Mouse (Mus musculus) lung, embryonic 15.5 days (tissue): ENCODE measurements around the gene Timmdc1. TPM values are rescaled to one million over a fixed set of nuclear protein-coding genes. Genes with fewer than 3 reads are reported as not detected.

Experiments used
- ATAC-seq: fragments of 200-750 bp; cut with Nextera tagmentation; 2 replicates; pipeline ENCODE4 v1.8.0; 2017; ENCODE audit warnings: moderate number of reproducible peaks, borderline replicate concordance; ENCODE audit not compliant: low FRiP score, low TSS enrichment; ENCODE audit errors: extremely low read depth
- H3K27ac ChIP-seq: fragments of 300-500 bp; sonication (generic); 2 replicates; pipeline ENCODE4 v1.5.1; 2015; ENCODE audit warnings: moderate library complexity, mild to moderate bottlenecking, inconsistent platforms
- H3K27me3 ChIP-seq: fragments of 300-500 bp; sonication (generic); 2 replicates; pipeline ENCODE4 v1.6.1; 2015; ENCODE audit warnings: inconsistent platforms
- H3K36me3 ChIP-seq: fragments of 300-500 bp; sonication (generic); 2 replicates; pipeline ENCODE4 v1.6.1; 2015; ENCODE audit warnings: inconsistent platforms
- H3K4me1 ChIP-seq: fragments of 300-500 bp; sonication (generic); 2 replicates; pipeline ENCODE4 v1.6.1; 2015; ENCODE audit warnings: inconsistent platforms
- H3K4me2 ChIP-seq: fragments of 300-500 bp; sonication (generic); 2 replicates; pipeline ENCODE4 v1.6.1; 2015; ENCODE audit warnings: inconsistent platforms, mild to moderate bottlenecking, moderate library complexity
- H3K4me3 ChIP-seq: fragments of 300-500 bp; sonication (generic); 2 replicates; pipeline ENCODE4 v1.5.1; 2015; ENCODE audit warnings: mild to moderate bottlenecking, inconsistent platforms
- H3K9ac ChIP-seq: fragments of 300-500 bp; sonication (generic); 2 replicates; pipeline ENCODE4 v1.6.1; 2015; ENCODE audit warnings: inconsistent platforms
- H3K9me3 ChIP-seq: fragments of 300-500 bp; sonication (generic); 2 replicates; pipeline ENCODE4 v1.6.1; 2016; ENCODE audit warnings: inconsistent platforms
- WGBS: fragments of 180-500 bp; shearing (Covaris S2); methylation state at CpG from one replicate; pipeline ENCODE4 v1.1.7; 2015; 5-methylcytosine and 5-hydroxymethylcytosine counted together
- polyA plus RNA-seq: library from polyadenylated mRNA; unstranded; fragments of >200 nt; fragmentation: Nextera tagmentation; extraction: Ambion mirVana; gene quantifications from 2 replicates; pipeline ENCODE4 v1.2.1, GENCODE M21; 2015

Timmdc1 gene
- 23.4 and 23.5 TPM in 2 replicates for polyA plus RNA-seq

- peaks cover 29% of the 10 kb centered on the region for H3K36me3 ChIP-seq
- H3K9me3 ChIP-seq, result no peaks in the 10 kb centered on the region
- no peaks in the 10 kb centered on the region for H3K27me3 ChIP-seq
- peak within 1 kb of the TSS; percentile 70 for H3K4me3 ChIP-seq
- peaks cover 12% of the 10 kb centered on the region for H3K4me1 ChIP-seq
- peak; percentile 98 for ATAC-seq
- under 1% methylated on average over 73 of the region's 73 CpGs for WGBS
- H3K9ac ChIP-seq, result peak within 1 kb of the TSS; percentile 75
- H3K4me2 ChIP-seq, result peak within 1 kb of the TSS; percentile 60
- H3K27ac ChIP-seq, result peak within 1 kb of the TSS; percentile 92
These were observed at the start of gene Timmdc1 for GRCm38 (mm10) chr16:38522129-38523084. Gene Timmdc1 (minus strand): TSS chr16:38522663.

DNA sequence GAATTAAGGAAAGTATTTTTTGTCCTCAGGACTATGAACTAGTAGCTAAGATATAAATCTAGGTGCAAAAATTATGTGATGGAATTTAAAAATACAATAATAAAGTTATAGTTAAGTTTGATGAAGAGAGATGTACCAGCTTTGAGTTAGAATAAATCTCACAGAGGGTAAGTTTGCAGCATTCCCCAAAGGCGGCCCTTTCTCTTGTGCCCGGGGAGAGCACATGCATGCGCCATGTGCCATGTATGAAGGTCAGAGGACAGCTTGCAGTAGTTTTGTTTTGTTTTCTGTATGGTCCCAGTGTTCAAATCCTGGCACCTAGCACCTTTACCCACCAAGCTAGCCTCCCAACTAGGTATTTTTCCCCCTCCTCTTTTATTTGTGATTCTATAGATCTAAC, 49.0 kb upstream of the Timmdc1 start:
- no peak for ATAC-seq
- H3K36me3 ChIP-seq, result peaks cover 69% of the 10 kb centered on the region
- WGBS, result 97% methylated on average over 3 of the region's 3 CpGs

GRCm38 (mm10) chr16:38568192-38568591, 45.7 kb upstream of the Timmdc1 start:
- Histone ChIP-seq H3K27me3 (no peaks in the 10 kb centered on the region), H3K9me3 (no peaks in the 10 kb centered on the region), H3K4me2 (no peak overlapping the region), H3K27ac (no peak overlapping the region), H3K4me3 (no peak overlapping the region), H3K4me1 (peaks cover 14% of the 10 kb centered on the region), H3K36me3 (peaks cover 65% of the 10 kb centered on the region), H3K9ac (no peak overlapping the region)
- 94% methylated on average over 5 of the region's 5 CpGs for WGBS
- ATAC-seq, result no peak

More for the DNA sequence above, 49.0 kb upstream of the Timmdc1 start:
- Histone ChIP-seq H3K27me3 (no peaks in the 10 kb centered on the region), H3K9ac (no peak overlapping the region), H3K4me1 (no peaks in the 10 kb centered on the region), H3K4me3 (no peak overlapping the region), H3K9me3 (no peaks in the 10 kb centered on the region), H3K4me2 (no peak overlapping the region), H3K27ac (no peak overlapping the region)

- peaks cover 31% of the 10 kb centered on the region for H3K36me3 ChIP-seq
- peak overlapping the region; percentile 88 for H3K4me3 ChIP-seq
- H3K9ac ChIP-seq, result peak overlapping the region; percentile 92
- H3K4me1 ChIP-seq, result peaks cover 14% of the 10 kb centered on the region
- no peak overlapping the region for H3K27ac ChIP-seq
- 27% methylated on average over 10 of the region's 10 CpGs for WGBS
- H3K4me2 ChIP-seq, result peak overlapping the region; percentile 66
- no peaks in the 10 kb centered on the region for H3K9me3 ChIP-seq
- H3K27me3 ChIP-seq, result peaks cover 11% of the 10 kb centered on the region
- ATAC-seq, result no peak
These were observed 41.1 kb upstream of the Timmdc1 start for GRCm38 (mm10) chr16:38563516-38563915.

- no peaks in the 10 kb centered on the region for H3K9me3 ChIP-seq
- whole genome bisulfite sequencing, result 0% methylated on average over 25 of the region's 25 CpGs
- H3K27me3 ChIP-seq, result peaks cover 11% of the 10 kb centered on the region
- H3K27ac ChIP-seq, result peak overlapping the region; percentile 70
- peaks cover 26% of the 10 kb centered on the region for H3K36me3 ChIP-seq
- H3K4me3 ChIP-seq, result peak overlapping the region; percentile 88
- H3K4me2 ChIP-seq, result peak overlapping the region; percentile 66
- 0 out of 2 replicates have a peak, but pooled peaks have one; percentile 36 for ATAC-seq
- H3K9ac ChIP-seq, result peak overlapping the region; percentile 92
- peaks cover 14% of the 10 kb centered on the region for H3K4me1 ChIP-seq
These were observed 40.5 kb upstream of the Timmdc1 start for GRCm38 (mm10) chr16:38562968-38563327.

DNA sequence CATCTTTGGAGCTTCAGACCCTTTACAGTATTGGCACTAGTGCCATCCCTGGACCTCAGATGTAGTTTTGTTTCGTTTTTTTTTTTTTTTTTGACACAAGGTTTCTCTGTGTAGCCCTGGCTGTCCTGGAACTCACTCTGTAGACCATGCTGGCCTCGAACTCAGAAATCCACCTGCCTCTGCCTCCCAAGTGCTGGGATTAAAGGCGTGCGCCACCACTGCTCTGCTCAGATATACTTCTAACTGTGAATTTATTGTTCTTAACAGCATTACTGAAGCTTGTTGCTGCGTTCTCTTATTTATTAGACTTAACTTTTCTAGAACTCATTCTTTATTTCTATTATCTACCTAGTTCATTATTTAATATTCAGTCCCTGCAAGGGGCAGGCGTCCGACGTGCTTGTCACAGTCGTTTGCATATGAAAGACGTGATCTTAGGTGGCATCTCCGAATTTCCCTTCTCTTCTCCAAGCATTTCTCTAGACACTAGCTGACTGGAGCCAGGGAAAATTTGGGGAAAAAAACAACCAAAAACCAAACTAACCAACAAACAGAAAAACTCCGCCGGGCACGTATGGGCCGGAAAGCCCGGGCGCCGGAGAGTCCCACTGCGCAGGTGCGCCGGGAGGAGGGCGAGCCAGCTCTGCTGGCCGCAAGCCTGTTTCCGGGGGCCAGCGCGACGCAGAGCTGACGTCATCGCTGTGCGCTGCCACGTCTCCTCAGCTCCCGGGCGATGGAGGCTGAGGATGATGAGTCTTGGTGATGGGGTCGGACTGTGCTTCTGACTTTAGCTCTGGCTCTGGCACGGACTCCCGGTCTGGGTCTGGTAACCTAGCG, 39.9 kb upstream of the Timmdc1 start:
- ATAC-seq, result peak; percentile 96

GRCm38 (mm10) chr16:38558221-38558748, 35.8 kb upstream of the Timmdc1 start, which contains the start of gene Tmem39a:
Gene Tmem39a (plus strand): TSS chr16:38558698.
- H3K4me3 ChIP-seq, result no peak within 1 kb of the TSS
- H3K9ac ChIP-seq, result no peak within 1 kb of the TSS
- peaks cover 26% of the 10 kb centered on the region for H3K27me3 ChIP-seq
- ATAC-seq, result no peak
- no peaks in the 10 kb centered on the region for H3K36me3 ChIP-seq
- no peak within 1 kb of the TSS for H3K4me2 ChIP-seq
- no peaks in the 10 kb centered on the region for H3K9me3 ChIP-seq
- H3K27ac ChIP-seq, result no peak within 1 kb of the TSS
- 80% methylated on average over 3 of the region's 3 CpGs for WGBS
- H3K4me1 ChIP-seq, result no peaks in the 10 kb centered on the region

More for the DNA sequence above, 39.9 kb upstream of the Timmdc1 start:
- Histone ChIP-seq H3K27me3 (peaks cover 11% of the 10 kb centered on the region), H3K36me3 (peaks cover 21% of the 10 kb centered on the region), H3K4me2 (peak overlapping the region; percentile 66), H3K9ac (peak overlapping the region; percentile 92), H3K9me3 (no peaks in the 10 kb centered on the region), H3K4me3 (peak overlapping the region; percentile 88), H3K27ac (peak overlapping the region; percentile 70), H3K4me1 (peaks cover 14% of the 10 kb centered on the region)
- 6% methylated on average over 37 of the region's 37 CpGs for WGBS

GRCm38 (mm10) chr16:38555988-38556387, 33.5 kb upstream of the Timmdc1 start:
- Histone ChIP-seq H3K4me3 (no peak overlapping the region), H3K27me3 (peaks cover 32% of the 10 kb centered on the region), H3K4me2 (no peak overlapping the region), H3K9ac (no peak overlapping the region), H3K4me1 (no peaks in the 10 kb centered on the region), H3K36me3 (no peaks in the 10 kb centered on the region), H3K27ac (no peak overlapping the region), H3K9me3 (no peaks in the 10 kb centered on the region)
- WGBS, result 79% methylated on average over 3 of the region's 3 CpGs
- ATAC-seq, result no peak

DNA sequence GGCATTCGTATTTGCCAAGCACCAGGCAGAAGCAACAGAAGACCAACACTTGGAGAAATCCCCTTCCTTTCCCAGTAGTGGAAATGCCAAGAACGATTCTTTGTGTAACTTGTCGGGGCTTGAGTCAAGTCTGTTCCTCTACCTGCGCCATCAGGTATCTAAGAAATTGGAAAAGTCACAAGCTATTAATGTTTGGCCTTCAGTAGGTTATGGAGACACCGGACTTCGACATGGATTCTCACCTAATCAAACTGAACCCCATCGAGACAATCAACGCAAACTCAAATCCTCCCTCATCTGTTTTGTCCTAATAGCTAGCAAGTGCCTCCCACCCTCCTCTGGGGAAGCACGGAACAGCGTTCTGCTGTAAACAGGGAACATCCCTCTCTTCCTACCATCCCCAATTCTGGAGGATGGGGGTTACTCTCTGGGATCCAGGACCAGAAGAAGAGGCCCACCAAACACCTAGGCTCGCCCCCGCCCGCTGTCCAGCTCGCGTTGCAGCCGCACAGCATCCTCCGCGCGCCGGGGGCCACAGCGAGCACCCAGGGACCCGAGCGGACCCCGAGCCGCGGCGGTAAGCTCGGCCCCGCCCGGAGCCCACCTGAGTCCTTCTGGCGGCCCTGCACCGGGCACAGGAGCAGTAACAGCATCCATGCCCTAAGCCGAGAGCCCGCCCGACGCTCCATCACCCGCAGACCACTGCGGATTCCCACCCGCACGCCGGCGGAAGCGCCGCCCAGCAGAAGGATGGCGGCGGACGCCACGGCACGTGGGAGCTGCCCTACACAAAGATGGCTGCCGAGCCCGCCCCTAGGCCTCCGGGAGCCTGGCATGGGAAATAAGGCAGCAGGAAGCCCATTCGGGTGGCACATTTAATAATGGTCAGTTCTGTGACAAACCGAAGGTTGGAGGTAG, 27.3 kb upstream of the Timmdc1 start, which contains the start of gene Poglut1:
Poglut1 (minus strand) TSS at position 780 of the 918 bp plus-strand sequence.
- WGBS, result 2% methylated on average over 54 of the region's 54 CpGs
- H3K4me3 ChIP-seq, result peak within 1 kb of the TSS; percentile 77
- ATAC-seq, result peak; percentile 92

DNA sequence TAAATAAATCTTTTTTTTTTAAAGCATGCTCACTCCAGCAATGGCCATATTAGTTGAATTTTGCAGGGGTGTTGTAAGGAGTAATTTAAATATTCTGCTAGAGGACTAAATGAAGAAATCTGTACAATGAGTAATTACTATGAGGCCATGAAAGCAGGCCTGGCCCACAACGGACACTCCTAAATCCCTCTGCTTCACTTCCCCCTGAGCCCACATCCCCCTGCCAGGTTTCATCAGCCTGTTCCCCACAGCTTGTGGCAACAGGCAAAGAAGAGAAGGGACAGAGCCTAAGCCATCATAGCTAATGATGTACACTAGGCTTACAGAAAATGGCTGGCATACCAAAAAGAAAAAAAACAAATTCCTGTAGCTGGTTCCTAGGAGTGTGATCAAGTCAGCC, 25.5 kb upstream of the Timmdc1 start:
- ATAC-seq, result no peak
- no peak overlapping the region for H3K4me2 ChIP-seq
- H3K4me3 ChIP-seq, result no peak overlapping the region
- no peak overlapping the region for H3K9ac ChIP-seq
- peaks cover 4% of the 10 kb centered on the region; the same call in 1 of the 2 replicates for H3K27me3 ChIP-seq
- H3K4me1 ChIP-seq, result peaks cover 11% of the 10 kb centered on the region
- H3K36me3 ChIP-seq, result peaks cover 33% of the 10 kb centered on the region
- H3K27ac ChIP-seq, result no peak overlapping the region
- no peaks in the 10 kb centered on the region for H3K9me3 ChIP-seq
- WGBS, result 95% methylated on average over 1 of the region's 1 CpGs

More for the DNA sequence above, 27.3 kb upstream of the Timmdc1 start, which contains the start of gene Poglut1:
- Histone ChIP-seq H3K4me2 (peak within 1 kb of the TSS; percentile 85), H3K4me1 (peaks cover 11% of the 10 kb centered on the region), H3K27ac (no peak within 1 kb of the TSS), H3K36me3 (peaks cover 22% of the 10 kb centered on the region), H3K27me3 (peaks cover 13% of the 10 kb centered on the region; the same call in 1 of the 2 replicates), H3K9me3 (no peaks in the 10 kb centered on the region), H3K9ac (peak within 1 kb of the TSS; percentile 76)
